Mouse (Mus musculus) myocyte (in vitro differentiated cells): ENCODE data around the gene Gpr19. TPM values are rescaled to one million over a fixed set of nuclear protein-coding genes. Genes with fewer than 3 reads are reported as not detected.

Experiments
- H3K27me3 ChIP-seq: one replicate; pipeline ENCODE4 v1.6.1; 2011; ENCODE audit not compliant: control insufficient read depth, insufficient read depth, insufficient read length
- H3K36me3 ChIP-seq: one replicate; pipeline ENCODE4 v1.6.1; 2011; ENCODE audit not compliant: control insufficient read depth, insufficient read depth
- H3K4me2 ChIP-seq: one replicate; pipeline ENCODE4 v1.6.1; 2011; ENCODE audit warnings: low read depth, control low read depth
- H3K4me3 ChIP-seq: one replicate; pipeline ENCODE4 v1.5.1; 2011; ENCODE audit warnings: mild to moderate bottlenecking, control low read depth, moderate library complexity
- H3K79me2 ChIP-seq: one replicate; pipeline ENCODE4 v1.6.1; 2011; ENCODE audit not compliant: control insufficient read depth, insufficient read depth
- H3ac ChIP-seq: one replicate; pipeline ENCODE4 v1.6.1; 2011; ENCODE audit not compliant: control insufficient read depth, insufficient read length
- CEBPB ChIP-seq: IDR thresholded peaks from 2 replicates; pipeline ENCODE4 v1.6.1; 2011; ENCODE audit warnings: mild to moderate bottlenecking, moderate library complexity; ENCODE audit not compliant: poor library complexity, insufficient read depth, severe bottlenecking
- E2F4 ChIP-seq: IDR thresholded peaks from one replicate; pipeline ENCODE4 v1.6.1; 2011; ENCODE audit warnings: mild to moderate bottlenecking, control low read depth, moderate library complexity; ENCODE audit not compliant: insufficient read depth
- MAX ChIP-seq: IDR thresholded peaks from one replicate; pipeline ENCODE4 v1.6.1; 2011; ENCODE audit warnings: low read depth, mild to moderate bottlenecking, control low read depth
- POLR2A ChIP-seq: IDR thresholded peaks from one replicate; pipeline ENCODE4 v1.6.1; 2011; ENCODE audit warnings: low read depth, mild to moderate bottlenecking, control low read depth, moderate library complexity; ENCODE audit not compliant: insufficient read length
- SRF ChIP-seq: IDR thresholded peaks from one replicate; pipeline ENCODE4 v1.6.1; 2011; ENCODE audit warnings: low read depth; ENCODE audit not compliant: control insufficient read depth, insufficient read length
- TCF3 ChIP-seq: IDR thresholded peaks from one replicate; pipeline ENCODE4 v1.6.1; 2011; ENCODE audit warnings: low read depth, control low read depth; ENCODE audit not compliant: insufficient read length
- polyA plus RNA-seq: library from polyadenylated mRNA; unstranded; fragments of >200 nt; fragmentation: generic; extraction: Trizol; gene quantifications from one replicate; pipeline ENCODE4 v1.2.1, GENCODE M21; 2012; ENCODE audit warnings: missing spikeins

Gene Gpr19
- polyA plus RNA-seq, 1 experiment: 2.2 TPM

GRCm38 (mm10) chr6:134819741-134820140 is 78.6 kb downstream of the Gpr19 start:
- Histone ChIP-seq H3K27me3 (no peaks in the 10 kb centered on the region), H3ac (no peak overlapping the region), H3K4me3 (no peak overlapping the region), H3K79me2 (no peaks in the 10 kb centered on the region), H3K4me2 (no peak overlapping the region), H3K36me3 (no peaks in the 10 kb centered on the region)
- TF ChIP-seq TCF3 (no peak), POLR2A (no peak), E2F4 (no peak), CEBPB (no peak), MAX (no peak), SRF (no peak)

Other genes with a start within 250 kb of the Gpr19 start
- gene Dusp16, start 106.0 kb downstream of the Gpr19 start, polyA plus RNA-seq: 4.8 TPM
- gene Crebl2, start 68.4 kb downstream of the Gpr19 start, polyA plus RNA-seq: 1.5 TPM
- gene Cdkn1b, start 21.8 kb upstream of the Gpr19 start, polyA plus RNA-seq: 27.7 TPM
- gene Apold1, start 83.1 kb upstream of the Gpr19 start, polyA plus RNA-seq: 0.12 TPM
- gene Ddx47, start 113.0 kb upstream of the Gpr19 start, polyA plus RNA-seq: 53.6 TPM
- gene Gprc5a, start 167.1 kb upstream of the Gpr19 start, polyA plus RNA-seq: 10.8 TPM
- gene Gprc5d, start 219.7 kb upstream of the Gpr19 start, polyA plus RNA-seq: 0.89 TPM